Mouse (Mus musculus) ES-Bruce4 (cell line): Measurements from ENCODE around the gene Rbbp9.

Source experiments
- CTCF ChIP-seq: IDR thresholded peaks from one replicate; pipeline ENCODE4 v1.8.1; 2011; ENCODE audit warnings: low read depth, low read length
- EP300 ChIP-seq: IDR thresholded peaks from 2 replicates; pipeline ENCODE4 v1.6.1; 2011; ENCODE audit warnings: low read depth, low read length; ENCODE audit not compliant: insufficient read depth
- POLR2A ChIP-seq: IDR thresholded peaks from one replicate; pipeline ENCODE4 v1.8.1; 2011; ENCODE audit warnings: low read length; ENCODE audit not compliant: insufficient read depth

- no peak for TF ChIP-seq CTCF
- TF ChIP-seq POLR2A, result no peak
- no peak for TF ChIP-seq EP300
Measured at GRCm38 (mm10) chr2:144547559-144547958, 3.1 kb downstream of the Rbbp9 start.
